Mouse (Mus musculus) ES-CJ7 (cell line): ENCODE results near the gene Cdc42se2.

ENCODE experiments used
- DNase-seq: peaks from one replicate; pipeline ENCODE4 v3.0.0; 2011; ENCODE audit warnings: low read depth, low spot score

Gene Cdc42se2

DNA sequence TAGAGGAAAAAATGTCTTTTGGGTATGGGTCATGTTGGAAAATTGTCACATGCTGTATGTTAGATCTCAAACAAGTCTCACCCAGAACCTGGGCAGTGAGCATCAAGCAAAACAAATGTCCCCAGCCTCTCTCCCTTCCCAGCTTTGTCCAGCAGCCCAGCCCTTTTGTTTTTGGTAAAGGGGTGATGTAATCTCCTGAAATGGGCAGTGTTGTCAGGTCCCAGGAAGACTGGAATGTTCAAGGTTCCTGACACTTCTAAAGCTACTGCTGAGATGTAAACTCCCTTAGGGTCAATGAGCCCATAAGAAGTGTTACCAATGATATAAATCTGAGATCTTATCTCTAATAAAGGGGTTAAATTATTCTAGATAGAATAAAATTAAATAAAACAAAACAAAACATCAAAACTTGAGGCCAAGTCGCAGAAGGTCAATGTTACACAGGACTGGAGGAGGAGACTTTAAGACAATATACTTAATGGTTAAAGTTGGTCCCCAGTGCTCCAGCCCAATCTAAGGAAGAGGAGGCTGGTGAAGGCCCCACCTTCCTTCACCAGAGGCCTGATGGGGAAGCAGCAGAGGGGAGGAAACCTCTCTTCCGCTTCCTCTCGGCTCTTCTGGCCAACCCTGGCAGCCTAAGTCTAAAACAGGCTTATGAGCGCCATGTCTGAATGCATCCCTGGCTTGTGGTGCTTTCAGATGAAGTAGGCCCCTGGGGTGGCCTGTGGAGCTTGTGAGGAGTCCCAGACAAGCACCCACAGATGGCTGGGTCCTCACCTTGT lies 76.8 kb downstream of the Cdc42se2 start:
- DNase-seq: no peak

GRCm38 (mm10) chr11:54709645-54710044 lies 77.8 kb downstream of the Cdc42se2 start:
- DNase-seq: no peak

- DNase-seq: no peak
Measured at GRCm38 (mm10) chr11:54708153-54708552, 79.3 kb downstream of the Cdc42se2 start.

DNA sequence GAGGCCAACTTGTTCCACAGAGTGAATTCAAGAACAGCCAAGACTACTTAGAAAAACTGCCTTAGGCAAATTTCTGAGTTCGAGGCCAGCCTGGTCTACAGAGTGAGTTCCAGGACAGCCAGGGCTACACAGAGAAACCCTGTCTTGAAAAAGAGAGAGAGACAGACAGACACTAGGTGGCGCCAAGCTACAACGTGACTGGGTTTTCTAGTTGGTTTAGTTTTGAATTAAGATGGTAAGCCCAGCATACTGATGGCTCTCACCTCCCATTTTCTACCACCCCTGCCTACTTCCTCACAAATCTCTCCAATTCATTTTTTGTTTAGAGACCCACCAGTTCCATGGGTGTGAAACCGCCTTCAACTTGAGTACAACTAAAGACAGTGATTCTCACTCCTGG lies 84.2 kb downstream of the Cdc42se2 start:
- peak; percentile 73 for DNase-seq

- DNase-seq: no peak
Measured at GRCm38 (mm10) chr11:54701848-54702247, 85.6 kb downstream of the Cdc42se2 start.

GRCm38 (mm10) chr11:54699972-54700371 lies 87.5 kb downstream of the Cdc42se2 start:
- no peak for DNase-seq

- no peak for DNase-seq
Measured at GRCm38 (mm10) chr11:54698636-54699035, 88.8 kb downstream of the Cdc42se2 start.

GRCm38 (mm10) chr11:54697611-54698010 lies 89.9 kb downstream of the Cdc42se2 start:
- DNase-seq: no peak

DNA sequence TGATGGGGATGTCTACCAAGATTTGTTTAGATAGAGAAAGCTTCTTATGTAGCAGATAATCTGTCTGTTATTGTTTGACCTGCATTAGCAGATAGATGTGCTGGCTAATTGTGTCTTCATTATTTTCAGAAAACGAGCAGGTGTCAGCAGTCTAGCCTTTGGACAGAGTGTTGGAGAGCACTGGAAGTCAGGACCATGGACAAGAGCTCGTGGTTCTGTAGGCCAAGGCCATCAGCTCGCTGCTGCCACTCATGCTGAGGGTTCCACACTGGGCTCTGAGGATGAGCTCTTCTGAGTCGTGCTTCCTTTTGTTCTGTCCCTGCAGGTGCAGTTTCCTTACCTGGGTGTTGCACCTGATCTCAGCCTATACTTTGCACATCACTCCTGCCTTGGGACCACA lies 91.5 kb downstream of the Cdc42se2 start:
- DNase-seq: peak; percentile 41

GRCm38 (mm10) chr11:54694291-54694690 lies 93.2 kb downstream of the Cdc42se2 start:
- peak; percentile 19 for DNase-seq

GRCm38 (mm10) chr11:54693696-54694095 lies 93.8 kb downstream of the Cdc42se2 start:
- no peak for DNase-seq

DNA sequence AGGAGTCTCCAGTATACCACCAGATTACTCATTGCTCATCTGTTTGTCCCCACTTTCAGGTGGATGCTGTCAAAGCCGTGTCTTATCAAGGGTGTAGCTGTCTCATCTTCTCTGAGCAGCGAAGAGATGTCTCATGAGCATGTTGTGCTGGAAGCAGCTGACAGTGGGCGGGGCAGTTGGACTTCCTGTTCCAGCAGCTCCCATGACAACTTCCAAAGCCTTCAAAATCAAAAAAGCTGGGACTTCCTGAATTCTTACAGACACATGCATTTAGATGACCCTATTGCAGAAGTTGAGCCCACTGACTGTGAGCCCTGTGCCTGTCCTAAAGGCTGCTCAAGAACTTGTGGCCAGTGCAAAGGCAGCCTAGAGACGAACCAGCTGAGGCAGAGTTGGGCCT lies 96.3 kb downstream of the Cdc42se2 start:
- DNase-seq: no peak

- DNase-seq: no peak
Measured at GRCm38 (mm10) chr11:54690171-54690570, 97.3 kb downstream of the Cdc42se2 start.

- DNase-seq: no peak
Measured at GRCm38 (mm10) chr11:54684831-54685230, 102.6 kb downstream of the Cdc42se2 start.

- DNase-seq: no peak
Measured at GRCm38 (mm10) chr11:54679141-54679540, 108.3 kb downstream of the Cdc42se2 start.

DNA sequence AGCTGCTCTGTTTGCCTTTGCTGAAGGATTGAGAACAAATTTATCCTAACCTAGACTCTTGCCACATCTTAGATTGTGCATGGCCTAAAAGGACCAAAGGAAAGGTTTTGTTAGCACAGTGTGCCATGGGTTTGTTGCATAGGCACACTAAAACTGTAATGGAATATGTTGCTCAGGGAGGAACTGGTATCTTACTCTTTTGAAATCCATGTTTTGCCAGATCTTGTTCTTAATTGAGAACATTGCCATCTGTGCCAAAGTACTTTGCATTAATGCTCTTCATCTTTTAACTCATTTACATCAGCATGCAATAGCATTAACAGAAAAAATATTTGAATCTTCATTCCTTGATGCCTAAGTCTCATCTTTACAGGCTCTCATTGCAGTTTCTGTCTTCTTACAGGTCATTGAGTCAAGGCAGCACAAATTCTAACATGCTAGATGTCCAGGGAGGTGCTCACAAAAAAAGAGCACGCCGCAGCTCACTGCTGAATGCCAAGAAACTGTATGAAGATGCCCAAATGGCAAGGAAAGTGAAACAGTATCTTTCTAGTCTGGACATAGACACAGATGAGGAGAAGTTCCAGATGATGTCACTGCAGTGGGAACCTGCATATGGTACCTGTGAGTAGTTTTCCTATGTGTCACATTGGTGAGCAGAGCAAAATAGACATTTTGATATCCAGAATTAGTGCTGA lies 111.5 kb downstream of the Cdc42se2 start:
- DNase-seq: no peak

DNA sequence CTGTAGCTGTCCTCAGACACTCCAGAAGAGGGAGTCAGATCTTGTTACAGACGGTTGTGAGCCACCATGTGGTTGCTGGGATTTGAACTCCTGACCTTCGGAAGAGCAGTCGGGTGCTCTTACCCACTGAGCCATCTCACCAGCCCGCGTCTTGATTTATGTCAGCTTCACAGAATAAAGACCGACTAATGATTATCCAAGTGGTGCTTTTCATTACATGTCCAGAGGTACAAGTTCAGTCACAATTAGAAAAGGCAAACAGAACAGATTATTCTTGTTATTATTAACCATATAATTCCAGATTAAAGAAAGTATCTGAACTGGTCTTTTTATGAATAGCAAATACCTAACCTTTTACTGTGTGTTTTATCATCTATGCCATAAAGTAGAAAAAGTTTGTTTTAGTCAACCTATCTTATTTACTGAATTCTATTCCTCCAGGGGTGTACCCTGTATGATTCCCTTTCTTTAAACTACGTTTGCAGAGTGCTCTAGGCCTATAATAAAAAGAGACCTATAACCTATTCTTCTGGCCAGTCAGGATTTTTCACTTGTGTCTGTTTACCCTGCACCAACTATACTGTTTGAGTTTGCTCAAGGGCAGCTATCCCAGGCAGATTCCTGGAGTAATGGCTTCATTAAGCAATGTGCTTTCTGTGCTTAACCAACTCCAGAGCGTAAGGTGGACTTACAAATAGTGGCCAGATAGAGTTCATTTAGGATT lies 113.7 kb downstream of the Cdc42se2 start:
- DNase-seq: no peak
